Mouse (Mus musculus): Measurements from ENCODE around the gene Dda1.
"Not testable (repeated sequence)": the region's sequence is repeated elsewhere in the genome, so short reads cannot be mapped to it uniquely, and the experiment has no call there.

Gene Dda1

GRCm38 (mm10) chr8:71468916-71469315 is at the start of gene Dda1:
Gene Dda1 (plus strand): TSS chr8:71469199.
- peak; percentile 99 for DNase-seq (ENCODE audit: inconsistent age in 2 of 2, low spot score in 1 of 2)

- no peak for DNase-seq (ENCODE audit: inconsistent age in 2 of 2, low spot score in 1 of 2)
These were observed 46.9 kb upstream of the Dda1 start for GRCm38 (mm10) chr8:71422121-71422520.

- not testable (repeated sequence) for DNase-seq (ENCODE audit: inconsistent age in 2 of 2, low spot score in 1 of 2)
These were observed 36.1 kb upstream of the Dda1 start for GRCm38 (mm10) chr8:71432935-71433334.

GRCm38 (mm10) chr8:71437041-71437440 is 32.0 kb upstream of the Dda1 start:
- no peak for DNase-seq (ENCODE audit: inconsistent age in 2 of 2, low spot score in 1 of 2)

GRCm38 (mm10) chr8:71441404-71441803 is 27.6 kb upstream of the Dda1 start:
- DNase-seq (ENCODE audit: inconsistent age in 2 of 2, low spot score in 1 of 2) = peak in 1 of 2 experiments; percentile 80

GRCm38 (mm10) chr8:71445096-71445495 is 23.9 kb upstream of the Dda1 start:
- DNase-seq (ENCODE audit: inconsistent age in 2 of 2, low spot score in 1 of 2) = no peak

- DNase-seq (ENCODE audit: inconsistent age in 2 of 2, low spot score in 1 of 2) = no peak
These were observed 17.7 kb upstream of the Dda1 start for GRCm38 (mm10) chr8:71451337-71451736.

GRCm38 (mm10) chr8:71451777-71452176 is 17.2 kb upstream of the Dda1 start:
- DNase-seq (ENCODE audit: inconsistent age in 2 of 2, low spot score in 1 of 2) = peak in 1 of 2 experiments; percentile 15

- peak in 1 of 2 experiments; percentile 12 for DNase-seq (ENCODE audit: inconsistent age in 2 of 2, low spot score in 1 of 2)
These were observed 16.3 kb upstream of the Dda1 start for GRCm38 (mm10) chr8:71452669-71453068.

GRCm38 (mm10) chr8:71454668-71455067 is 14.3 kb upstream of the Dda1 start:
- peak in 1 of 2 experiments; percentile 19 for DNase-seq (ENCODE audit: inconsistent age in 2 of 2, low spot score in 1 of 2)

- peak; percentile 17 to 38 for DNase-seq (ENCODE audit: inconsistent age in 2 of 2, low spot score in 1 of 2)
These were observed 12.1 kb upstream of the Dda1 start for GRCm38 (mm10) chr8:71456906-71457305.

- DNase-seq (ENCODE audit: inconsistent age in 2 of 2, low spot score in 1 of 2) = peak; percentile 10 to 29
These were observed 11.2 kb upstream of the Dda1 start for GRCm38 (mm10) chr8:71457659-71458270.

GRCm38 (mm10) chr8:71460716-71461115 is 8.3 kb upstream of the Dda1 start:
- peak in 1 of 2 experiments; percentile 69 for DNase-seq (ENCODE audit: inconsistent age in 2 of 2, low spot score in 1 of 2)

GRCm38 (mm10) chr8:71461152-71461840 is 7.7 kb upstream of the Dda1 start:
- DNase-seq (ENCODE audit: inconsistent age in 2 of 2, low spot score in 1 of 2) = peak; percentile 44 to 54

- DNase-seq (ENCODE audit: inconsistent age in 2 of 2, low spot score in 1 of 2) = no peak
These were observed 6.8 kb upstream of the Dda1 start for GRCm38 (mm10) chr8:71462191-71462590.

- peak; percentile 79 to 90 for DNase-seq (ENCODE audit: inconsistent age in 2 of 2, low spot score in 1 of 2)
These were observed 6.2 kb upstream of the Dda1 start for GRCm38 (mm10) chr8:71462786-71463185.

- DNase-seq (ENCODE audit: inconsistent age in 2 of 2, low spot score in 1 of 2) = peak; percentile 98 to 99
These were observed 5.6 kb upstream of the Dda1 start, which contains the start of gene Abhd8 for GRCm38 (mm10) chr8:71463188-71464033. Gene Abhd8 (minus strand): TSS chr8:71463655.

- DNase-seq (ENCODE audit: inconsistent age in 2 of 2, low spot score in 1 of 2) = peak; percentile 99 to 100
These were observed 4.2 kb upstream of the Dda1 start, which contains the start of gene Mrpl34 for GRCm38 (mm10) chr8:71464513-71465500. Gene Mrpl34 (plus strand): TSS chr8:71464959.

GRCm38 (mm10) chr8:71465733-71466132 is 3.3 kb upstream of the Dda1 start:
- no peak for DNase-seq (ENCODE audit: inconsistent age in 2 of 2, low spot score in 1 of 2)

GRCm38 (mm10) chr8:71466198-71466597 is 2.8 kb upstream of the Dda1 start:
- DNase-seq (ENCODE audit: inconsistent age in 2 of 2, low spot score in 1 of 2) = peak in 1 of 2 experiments; percentile 33
